Mouse (Mus musculus): ENCODE measurements around the gene Myo5c. TPM values are rescaled to one million over a fixed set of nuclear protein-coding genes. Genes with fewer than 3 reads are reported as not detected.

Myo5c gene
- 0.44 and 0.98 TPM in 2 replicates for polyA plus RNA-seq (2015; fragmentation: Nextera tagmentation; extraction: Ambion mirVana)

DNA sequence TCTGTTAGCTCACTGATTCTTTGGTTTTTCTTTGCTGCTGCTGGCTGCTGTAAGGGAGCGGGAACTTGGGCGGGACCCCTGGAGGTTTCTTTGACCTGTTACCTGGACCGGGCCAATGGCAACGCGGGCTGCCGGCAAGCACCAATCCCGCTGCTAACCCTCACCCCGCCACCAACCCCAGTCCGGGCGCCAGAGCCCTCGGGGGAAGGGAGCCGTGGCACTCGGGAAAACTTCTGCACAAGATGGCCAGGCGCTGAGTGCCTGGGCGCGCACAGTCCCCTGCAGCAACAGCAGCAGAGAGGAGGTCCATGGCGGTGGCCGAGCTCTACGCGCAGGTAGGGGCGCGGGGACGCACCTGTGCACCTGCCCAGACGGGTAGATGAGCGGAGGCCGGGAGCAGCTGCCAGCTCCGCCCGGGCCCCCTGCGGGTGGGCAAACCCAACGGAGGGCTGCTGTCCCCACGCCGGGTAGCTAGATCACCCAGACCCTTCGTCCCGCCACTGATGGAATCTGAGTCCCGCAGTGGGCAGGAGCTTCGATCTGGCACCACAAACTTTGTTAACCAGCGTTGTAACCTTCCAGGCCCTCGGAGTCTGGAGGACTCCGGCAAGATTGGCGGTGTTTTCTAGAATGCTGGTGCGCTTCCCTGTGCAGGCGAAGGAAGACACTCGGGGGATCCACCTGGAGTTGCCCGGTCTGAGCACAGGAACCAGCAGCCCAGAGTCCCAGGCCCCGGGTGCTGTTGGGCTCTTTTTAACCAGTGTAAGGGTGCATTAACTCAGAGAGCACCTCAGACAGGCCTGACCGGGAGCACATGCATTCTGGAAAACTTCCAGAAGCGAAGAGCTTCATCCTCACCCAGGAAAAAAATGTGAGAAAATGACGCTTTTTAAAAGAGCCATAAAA, at the start of gene Myo5c:
TSS of gene Myo5c (plus strand) at position 180 of the 906 bp plus-strand sequence.
- no peak for DNase-seq (ENCODE audit: low spot score)

DNA sequence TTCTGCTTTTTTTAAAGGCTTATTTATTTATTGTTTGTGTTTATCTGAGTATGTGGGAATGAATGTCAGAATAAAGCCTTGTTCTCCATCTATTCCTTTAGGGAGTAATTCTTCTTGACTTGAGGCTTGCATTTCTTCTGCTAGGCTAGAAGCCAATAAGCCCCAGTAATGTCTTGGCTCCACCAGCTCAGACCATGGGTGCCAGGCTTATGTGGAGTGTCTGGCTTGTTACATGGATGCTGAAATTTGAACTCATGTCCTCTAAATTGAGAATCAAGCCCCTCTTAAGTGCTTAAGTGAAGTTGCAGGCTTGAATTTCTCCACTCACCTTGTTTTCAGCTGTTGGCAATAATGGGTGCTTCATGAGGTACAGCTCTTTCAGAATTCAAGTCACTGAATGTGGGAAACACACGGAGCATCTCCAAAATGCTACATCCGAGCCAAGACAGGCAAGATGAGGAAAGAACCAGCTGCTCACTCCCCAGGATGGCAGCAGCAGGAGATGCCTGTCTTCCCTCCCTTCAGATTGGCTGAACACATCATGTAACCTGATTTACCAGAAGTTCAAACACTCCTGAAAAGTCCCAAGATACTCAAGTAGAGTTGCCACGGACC, 44.1 kb upstream of the Myo5c start:
- no peak for DNase-seq (ENCODE audit: low spot score)

DNA sequence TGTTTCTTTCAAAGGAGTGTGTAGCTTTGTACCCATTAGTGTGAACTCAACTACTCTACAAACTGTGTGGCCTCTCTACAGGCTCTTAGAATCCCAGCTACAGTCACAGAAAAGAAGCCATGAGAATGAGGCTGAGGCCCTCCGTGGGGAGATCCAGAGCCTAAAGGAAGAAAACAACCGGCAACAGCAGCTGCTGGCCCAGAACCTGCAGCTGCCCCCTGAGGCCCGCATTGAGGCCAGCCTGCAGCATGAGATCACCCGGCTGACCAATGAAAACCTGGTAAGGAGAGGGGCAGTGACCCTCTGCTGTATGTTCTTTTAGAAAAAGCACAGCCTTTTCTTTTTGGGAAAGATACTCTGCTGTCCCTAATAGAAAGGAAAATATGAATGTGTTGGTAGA, 38.0 kb upstream of the Myo5c start:
- DNase-seq (ENCODE audit: low spot score) = no peak

DNA sequence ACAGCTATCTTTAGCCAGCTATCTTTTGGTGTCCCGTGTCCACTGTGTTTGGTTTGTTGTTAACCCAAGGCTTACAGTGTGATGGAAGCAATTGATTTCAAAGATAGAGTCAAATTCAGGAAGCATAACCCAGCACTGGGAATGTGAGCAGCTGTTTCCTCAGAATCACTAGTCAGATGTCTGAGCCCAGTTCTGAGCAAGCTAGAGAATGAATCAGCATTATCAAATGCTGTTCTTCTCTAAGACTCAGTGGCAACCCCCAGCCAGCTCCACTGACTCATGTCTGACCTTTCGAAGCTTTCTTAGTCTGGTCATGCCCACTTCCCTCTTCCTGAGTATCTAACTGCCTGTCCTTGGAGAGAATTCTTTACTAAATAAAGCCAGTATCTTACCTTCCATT, 35.5 kb upstream of the Myo5c start:
- DNase-seq (ENCODE audit: low spot score) = no peak

DNA sequence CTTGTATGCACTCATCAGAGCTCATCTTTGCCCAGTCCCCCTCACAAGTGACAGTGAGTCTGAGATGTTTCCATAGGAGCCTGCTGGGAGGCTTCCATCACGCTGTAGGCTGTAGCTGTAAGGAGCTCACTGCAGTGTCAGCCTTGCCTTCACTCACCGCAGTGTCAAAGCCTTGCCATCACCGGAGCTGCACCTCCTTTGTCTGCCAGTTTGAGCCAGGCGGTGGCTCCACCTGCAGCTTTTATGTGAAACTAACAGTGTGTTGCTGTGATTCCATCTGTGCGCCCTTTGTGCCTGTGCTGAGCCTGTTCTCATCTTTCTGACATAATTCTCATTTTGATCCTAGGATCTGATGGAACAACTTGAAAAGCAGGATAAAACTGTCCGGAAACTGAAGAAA, 34.5 kb upstream of the Myo5c start:
- no peak for DNase-seq (ENCODE audit: low spot score)

DNA sequence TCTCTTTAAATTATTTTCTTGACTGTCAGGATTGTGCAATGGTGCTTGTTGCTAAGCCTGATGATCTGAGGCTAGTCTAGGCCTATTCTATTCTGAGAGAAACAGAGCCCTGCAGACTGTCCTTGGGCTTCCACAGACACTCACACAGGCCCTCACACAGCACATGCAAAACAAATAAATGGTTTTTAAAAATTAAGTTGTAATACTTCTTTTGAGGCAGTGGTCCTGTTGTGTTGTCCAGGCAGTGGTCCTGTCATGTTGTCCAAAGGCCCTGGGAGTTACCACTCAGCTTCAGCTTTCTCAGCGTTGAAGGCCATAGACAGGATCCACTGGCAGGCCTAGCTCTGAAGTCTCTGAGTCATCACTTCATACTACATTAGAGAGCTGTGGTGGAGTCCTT, 30.3 kb upstream of the Myo5c start:
- no peak for DNase-seq (ENCODE audit: low spot score)

DNA sequence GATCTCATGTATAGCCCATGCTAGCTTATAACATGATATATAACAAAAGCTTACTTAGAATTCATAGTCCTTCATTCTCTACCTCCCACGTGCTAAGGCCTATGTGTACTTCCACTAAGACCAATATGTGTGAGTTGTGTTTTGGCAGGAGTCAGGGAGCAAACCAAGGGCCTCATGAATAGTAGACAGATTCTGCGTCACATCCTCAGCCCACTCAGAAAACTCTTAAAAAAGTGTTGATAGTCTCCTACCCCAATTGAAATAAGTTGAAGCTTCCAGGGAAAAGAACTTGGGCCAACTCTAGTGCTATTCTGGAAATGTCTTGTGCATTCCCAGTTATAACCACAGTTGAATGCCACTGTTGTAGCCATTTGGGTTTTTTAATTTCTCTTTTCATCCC, 29.8 kb upstream of the Myo5c start:
- no peak for DNase-seq (ENCODE audit: low spot score)

DNA sequence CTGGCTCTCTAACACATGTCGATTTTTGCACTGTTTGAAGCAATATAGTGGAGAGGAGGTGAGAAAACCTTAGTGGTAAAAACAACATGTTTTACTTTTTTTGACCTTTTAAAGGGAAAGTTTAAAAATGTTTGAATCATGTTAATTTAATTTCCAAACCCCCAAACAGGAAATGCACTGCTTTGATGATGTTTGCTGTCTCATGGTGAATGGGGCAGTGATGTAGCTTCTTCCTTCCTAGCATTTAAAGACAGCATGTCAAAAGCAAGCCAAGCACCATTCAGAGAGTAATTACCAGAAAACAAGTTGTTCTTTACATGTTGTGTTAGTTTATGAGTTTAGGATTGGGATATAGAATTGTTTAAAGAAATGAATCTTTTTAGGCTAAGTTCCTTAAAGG, 22.6 kb upstream of the Myo5c start:
- no peak for DNase-seq (ENCODE audit: low spot score)

DNA sequence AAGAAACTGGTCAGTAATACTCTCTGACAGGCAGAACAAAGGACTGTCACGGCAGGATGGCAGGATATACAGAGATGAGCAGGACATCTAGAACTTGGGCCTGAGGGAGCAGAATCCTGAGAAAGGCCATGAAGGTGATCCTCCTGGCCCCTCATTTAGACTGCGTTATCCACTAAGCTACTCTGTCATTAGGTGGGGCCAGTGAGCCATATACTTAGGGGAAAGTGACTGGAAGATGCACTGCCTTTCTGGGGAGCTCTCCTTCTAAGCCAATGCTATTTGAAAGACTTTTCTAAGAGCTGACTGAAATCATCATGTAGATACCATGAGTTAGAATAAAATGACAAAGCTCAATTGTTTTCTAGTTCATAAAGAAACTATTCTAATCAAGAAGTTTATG, 21.6 kb upstream of the Myo5c start:
- DNase-seq (ENCODE audit: low spot score) = no peak

DNA sequence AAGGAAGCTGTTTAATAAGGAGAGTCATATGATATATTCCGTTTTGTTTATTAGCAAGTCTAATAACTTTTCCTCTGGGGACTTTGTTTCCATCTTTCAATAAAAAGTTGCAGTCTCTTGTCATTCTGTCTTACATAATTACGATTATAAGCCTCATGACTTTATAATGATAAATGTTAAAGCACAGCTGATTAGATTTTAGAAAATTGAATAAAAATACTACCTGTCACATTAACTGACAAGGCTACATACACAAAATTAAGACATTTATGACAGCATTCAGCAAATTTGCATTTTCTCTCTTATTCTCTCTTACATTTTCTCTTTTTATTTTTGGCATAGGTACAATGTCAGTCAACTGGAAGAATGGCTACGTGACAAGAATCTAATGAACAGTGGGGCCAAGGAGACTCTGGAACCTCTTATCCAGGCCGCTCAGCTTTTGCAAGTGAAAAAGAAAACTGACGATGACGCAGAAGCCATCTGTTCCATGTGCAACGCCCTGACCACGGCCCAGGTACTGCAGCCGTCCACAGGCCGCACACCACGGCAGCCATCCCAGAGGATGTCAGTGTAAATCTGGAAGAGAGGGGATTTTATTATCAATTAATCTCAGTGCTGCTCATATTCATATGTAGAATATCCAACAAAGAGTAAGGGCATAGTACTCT, 16.9 kb upstream of the Myo5c start:
- no peak for DNase-seq (ENCODE audit: low spot score)

DNA sequence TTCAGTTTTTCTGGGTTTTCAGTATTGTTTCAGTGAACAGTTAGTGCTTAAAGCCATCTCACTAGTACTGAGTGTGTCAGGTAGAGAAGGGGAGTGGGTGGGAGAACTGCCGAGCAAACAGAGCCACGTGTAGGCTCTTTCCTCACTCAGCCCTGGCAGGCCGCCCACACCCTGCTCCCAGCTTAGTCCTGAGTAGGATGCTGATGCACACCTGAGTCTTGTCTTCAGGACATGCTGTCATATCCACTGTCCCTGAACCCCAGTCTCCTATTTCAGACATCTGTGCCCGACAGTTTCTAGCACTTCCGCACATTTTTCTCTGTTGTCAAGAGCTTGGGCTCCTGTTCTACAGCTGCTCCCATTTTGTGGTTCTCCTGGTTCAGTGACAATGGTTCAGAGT, 11.9 kb upstream of the Myo5c start:
- no peak for DNase-seq (ENCODE audit: low spot score)

DNA sequence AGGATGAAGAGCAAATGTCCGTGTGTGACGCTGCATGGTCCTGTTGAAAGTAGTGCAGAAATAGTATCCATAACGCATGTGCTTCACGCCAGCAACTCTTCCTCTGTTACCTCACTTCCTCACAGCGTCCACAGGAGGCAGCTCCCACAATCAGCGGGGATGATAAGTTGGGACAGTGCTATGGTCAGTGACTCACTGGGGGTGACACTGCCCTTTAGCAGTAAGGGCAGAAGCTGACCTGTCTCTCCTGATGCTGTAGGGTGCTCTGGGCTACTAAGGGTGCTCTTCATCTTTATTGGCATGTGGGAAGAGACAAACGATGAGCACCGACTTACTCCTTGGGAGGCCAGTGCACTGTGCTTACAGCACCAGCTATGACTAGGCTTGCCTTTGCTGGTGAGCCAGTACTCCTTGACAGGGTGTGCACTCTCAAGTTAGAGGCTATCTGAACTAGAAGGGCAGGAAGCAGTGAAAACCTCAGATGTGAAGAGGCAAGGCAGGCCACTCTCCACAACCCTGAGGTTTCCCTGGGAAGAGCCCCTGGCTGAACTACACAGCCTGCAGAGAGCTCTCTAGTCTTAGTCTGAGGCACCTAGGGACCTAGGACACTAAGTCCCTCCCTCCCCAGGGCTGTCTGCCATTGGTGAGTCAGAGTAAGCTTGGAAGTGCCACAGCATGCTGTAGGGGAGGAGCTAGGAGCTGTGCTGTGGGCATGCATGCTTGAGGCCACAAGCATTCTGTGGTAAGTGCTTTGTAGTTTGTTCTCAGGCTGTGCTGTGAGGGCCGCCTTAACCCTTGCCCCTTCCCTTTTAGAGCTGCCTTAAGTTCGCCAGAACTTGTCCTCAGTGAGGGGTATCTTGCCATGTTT, 10.2 kb upstream of the Myo5c start:
- peak; percentile 60 for DNase-seq (ENCODE audit: low spot score)

DNA sequence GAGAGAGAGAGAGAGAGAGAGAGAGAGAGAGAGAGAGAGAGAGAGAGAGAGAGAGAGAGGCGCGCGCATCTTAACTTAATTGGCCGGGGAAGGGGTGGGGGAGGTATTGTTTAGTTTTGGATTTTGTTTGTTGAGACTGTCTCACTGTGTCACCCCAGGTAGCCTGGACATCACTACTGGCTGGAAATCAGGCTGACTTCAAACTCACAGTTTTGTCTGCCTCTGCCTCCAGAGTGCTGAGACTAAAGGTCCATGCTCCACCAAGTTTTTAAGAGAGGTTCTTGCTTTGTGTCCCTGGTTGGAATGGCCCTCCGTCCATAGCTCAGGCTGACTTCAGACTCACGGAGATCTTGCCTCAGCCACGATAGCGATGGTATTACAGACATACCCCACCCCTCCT, 1.0 kb downstream of the Myo5c start:
- DNase-seq (ENCODE audit: low spot score) = no peak

DNA sequence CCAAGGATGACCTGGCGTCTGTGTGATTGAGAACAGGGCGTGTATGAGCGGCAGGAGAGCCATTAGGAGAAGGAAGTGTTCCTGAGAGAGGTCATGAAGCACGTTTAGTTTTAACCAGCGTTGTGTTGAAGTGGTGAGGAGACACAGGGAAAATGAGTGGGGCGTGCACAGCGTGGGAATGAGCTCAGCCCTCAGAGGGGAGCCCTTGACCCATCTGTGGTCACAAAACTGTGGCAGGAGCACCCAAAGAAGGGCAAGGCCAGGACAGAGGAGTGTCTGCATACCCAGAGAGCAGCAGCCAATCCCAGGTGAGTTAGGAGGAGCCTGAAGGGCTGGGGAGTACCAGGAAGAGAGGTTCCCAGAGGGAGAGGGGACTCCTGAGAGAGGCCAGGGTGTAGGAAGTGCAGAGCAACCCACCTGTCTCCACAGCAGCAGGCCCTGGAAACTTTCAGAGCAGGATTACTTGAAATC, 2.5 kb downstream of the Myo5c start:
- no peak for DNase-seq (ENCODE audit: low spot score)

DNA sequence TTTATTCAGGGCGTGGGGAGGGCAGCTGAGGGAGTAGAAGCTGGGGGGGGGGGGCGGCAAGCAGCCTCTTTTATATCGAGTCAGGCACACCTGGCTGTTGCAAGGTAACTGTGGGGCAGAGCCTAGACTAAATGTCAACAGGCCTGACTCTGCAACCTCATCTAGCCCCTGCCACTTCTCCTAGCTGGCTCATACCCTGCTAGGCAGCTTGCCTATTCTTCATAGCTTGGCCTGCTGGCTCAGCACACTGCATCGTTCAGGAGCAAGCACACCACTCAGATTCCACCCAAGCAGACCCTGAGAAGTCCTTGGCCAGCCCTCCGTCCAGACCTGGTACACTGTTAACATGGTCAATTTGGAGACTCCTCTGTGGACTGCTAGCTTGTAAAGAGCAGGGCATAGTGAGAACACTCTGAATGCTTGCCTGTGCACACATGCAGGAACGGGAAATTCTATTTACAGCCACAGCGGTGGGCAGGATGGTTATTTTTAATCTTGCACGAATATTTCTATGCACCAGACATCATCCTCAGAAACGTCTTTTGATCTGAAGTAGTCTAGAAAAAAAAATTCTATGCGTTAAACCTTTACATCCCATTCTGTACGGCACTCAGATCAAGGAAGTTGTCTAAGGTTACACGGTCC, 3.3 kb downstream of the Myo5c start:
- DNase-seq (ENCODE audit: low spot score) = no peak

DNA sequence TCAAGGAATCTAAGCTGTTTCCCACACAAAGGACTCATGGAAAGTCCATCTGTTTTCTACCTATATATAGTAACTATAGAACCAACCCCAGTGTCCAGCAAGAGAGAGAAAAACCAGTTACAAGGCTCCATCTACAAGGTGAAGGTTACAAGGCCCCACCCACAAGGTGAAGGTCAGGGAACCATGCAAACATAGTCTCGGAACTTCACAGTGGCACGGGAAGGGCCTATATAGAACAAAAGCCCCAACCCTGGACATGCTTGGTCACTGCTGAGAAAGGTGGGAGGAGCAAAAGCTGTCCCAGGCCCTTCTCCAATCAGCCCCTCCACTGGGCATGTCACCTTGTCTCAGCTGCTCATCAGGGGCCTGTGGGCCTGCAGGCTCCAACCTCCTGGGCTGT, 3.9 kb downstream of the Myo5c start:
- DNase-seq (ENCODE audit: low spot score) = no peak

DNA sequence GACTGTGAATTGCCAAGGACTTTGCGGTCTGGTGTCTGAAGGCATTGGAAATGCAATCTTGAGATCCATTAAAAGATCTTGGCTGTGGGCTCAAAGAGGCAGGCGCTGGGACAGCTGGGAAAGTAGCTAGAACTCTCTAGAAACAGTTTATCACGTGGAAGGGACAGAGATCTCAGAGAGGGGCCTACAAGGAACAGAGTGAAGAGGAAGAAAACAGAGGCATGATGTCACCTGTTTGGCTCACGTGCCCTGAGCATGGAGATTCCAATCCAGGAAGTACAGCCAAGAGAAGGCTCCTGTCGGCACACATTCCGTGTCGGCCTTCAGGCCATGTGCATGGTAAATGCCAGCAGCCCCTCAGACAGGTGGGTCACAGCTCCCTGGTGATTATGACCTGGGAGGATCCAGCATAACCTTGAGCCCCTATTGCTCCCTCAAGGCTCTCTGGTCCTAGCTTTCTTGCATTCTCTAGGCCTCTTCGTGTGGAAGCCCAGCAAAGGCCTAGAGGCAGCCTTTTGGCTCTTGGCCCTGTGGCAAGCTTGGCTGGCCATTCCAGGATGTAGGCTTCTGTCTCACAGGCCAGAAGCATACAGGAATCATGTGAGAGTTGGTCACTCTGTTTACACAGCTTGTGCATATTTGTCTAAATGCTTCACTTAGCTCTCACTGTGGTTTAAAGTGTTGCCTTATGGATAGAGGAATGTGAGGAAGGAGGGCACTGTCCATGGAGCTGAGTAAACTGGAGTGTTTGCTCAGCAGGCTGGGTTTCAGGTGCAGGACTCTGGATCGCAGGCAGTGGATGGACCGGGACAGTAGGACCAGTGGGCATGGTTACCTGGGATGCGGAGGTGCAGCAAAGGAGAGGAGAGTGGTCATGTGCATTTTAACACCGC, 4.8 kb downstream of the Myo5c start:
- DNase-seq (ENCODE audit: low spot score) = no peak

DNA sequence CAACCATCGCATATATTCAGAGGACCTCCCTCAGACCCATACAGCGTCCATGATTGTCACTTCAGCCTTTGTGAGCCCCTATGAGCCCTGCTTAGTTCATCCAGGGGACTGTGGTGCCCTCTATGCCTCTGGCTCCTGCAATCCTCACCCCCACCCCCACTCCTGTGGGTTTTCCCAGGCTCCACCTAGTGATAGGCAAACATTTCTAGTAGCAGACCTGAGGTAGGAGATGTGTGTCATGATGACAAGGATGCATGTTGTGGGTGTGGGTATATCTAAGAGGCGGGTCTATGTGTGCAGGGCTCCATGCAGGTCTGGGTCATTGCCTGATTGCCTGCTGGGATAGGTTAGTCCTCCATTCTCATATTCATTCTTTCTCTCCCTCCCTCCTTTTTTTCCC, 6.4 kb downstream of the Myo5c start:
- no peak for DNase-seq (ENCODE audit: low spot score)

DNA sequence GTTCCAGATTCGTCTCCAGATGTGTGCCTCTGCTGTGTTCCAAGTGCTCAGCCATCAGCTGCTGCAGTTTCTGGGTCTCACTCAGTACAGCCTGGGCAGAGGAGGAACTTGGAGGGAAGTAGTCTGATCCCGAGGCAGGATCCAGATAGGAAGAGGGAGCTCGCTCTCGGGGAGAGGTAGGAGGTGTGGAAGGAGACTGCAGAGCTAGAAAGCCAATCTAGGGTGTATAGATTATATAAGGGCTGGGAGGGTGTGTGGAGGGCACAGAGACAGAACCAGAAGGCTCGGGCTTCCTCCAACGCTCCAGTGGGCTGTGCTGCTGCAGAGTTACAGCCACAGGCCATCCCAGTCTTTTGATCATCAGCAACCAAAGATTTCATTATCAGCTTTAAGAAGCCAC, 11.2 kb downstream of the Myo5c start:
- DNase-seq (ENCODE audit: low spot score) = no peak

Measured in thymus, postnatal 0 days (tissue).